Mouse (Mus musculus) hindbrain, embryonic 14.5 days (tissue): Measurements from ENCODE around the gene Ndc1. TPM values are rescaled to one million over a fixed set of nuclear protein-coding genes. Genes with fewer than 3 reads are reported as not detected.

Source experiments
- ATAC-seq: fragments of 200-750 bp; cut with Nextera tagmentation; 2 replicates; pipeline ENCODE4 v1.8.0; 2017; ENCODE audit warnings: moderate number of reproducible peaks, mild to moderate bottlenecking, moderate TSS enrichment, moderate library complexity; ENCODE audit not compliant: low FRiP score
- DNase-seq: peaks from one replicate; pipeline ENCODE4 v3.0.0-alpha.2; 2015; ENCODE audit warnings: low spot score
- H3K27ac ChIP-seq: fragments of 300-500 bp; sonication (generic); 2 replicates; pipeline ENCODE4 v1.5.1; 2014; ENCODE audit warnings: mild to moderate bottlenecking, moderate library complexity
- H3K27me3 ChIP-seq: fragments of 300-500 bp; sonication (generic); 2 replicates; pipeline ENCODE4 v1.6.1; 2014; ENCODE audit warnings: mild to moderate bottlenecking, low read length, mixed read lengths; ENCODE audit not compliant: control insufficient read depth, insufficient read depth
- H3K36me3 ChIP-seq: fragments of 300-500 bp; sonication (generic); replicated peaks from 2 replicates; pipeline ENCODE4 v1.6.1; 2014; ENCODE audit not compliant: control insufficient read depth, insufficient read depth
- H3K4me1 ChIP-seq: fragments of 300-500 bp; sonication (generic); replicated peaks from 2 replicates; pipeline ENCODE4 v1.6.1; 2014; ENCODE audit warnings: antibody characterized with exemption, low read length, mixed read lengths; ENCODE audit not compliant: control insufficient read depth, insufficient read depth
- H3K4me2 ChIP-seq: fragments of 300-500 bp; sonication (generic); replicated peaks from 2 replicates; pipeline ENCODE4 v1.6.1; 2014; ENCODE audit warnings: mild to moderate bottlenecking, moderate library complexity
- H3K4me3 ChIP-seq: fragments of 300-500 bp; sonication (generic); replicated peaks from 2 replicates; pipeline ENCODE4 v1.5.1; 2014; ENCODE audit warnings: mild to moderate bottlenecking, low read length
- H3K9ac ChIP-seq: fragments of 300-500 bp; sonication (generic); 2 replicates; pipeline ENCODE4 v1.6.1; 2014
- H3K9me3 ChIP-seq: fragments of 300-500 bp; sonication (generic); 2 replicates; pipeline ENCODE4 v1.6.1; 2016; ENCODE audit warnings: low read length; ENCODE audit not compliant: control insufficient read depth
- WGBS: fragments of 180-500 bp; shearing (Covaris S2); extraction: QIAGEN DNeasy Blood & Tissue Kit; methylation state at CpG from one replicate; pipeline ENCODE4 v1.1.7; 2014; 5-methylcytosine and 5-hydroxymethylcytosine counted together
- polyA plus RNA-seq: library from polyadenylated mRNA; unstranded; fragments of >200 nt; fragmentation: Nextera tagmentation; extraction: Ambion mirVana; gene quantifications from 2 replicates; pipeline ENCODE4 v1.2.1, GENCODE M21; 2014

Ndc1 gene
- 22.3 and 23.6 TPM in 2 replicates for polyA plus RNA-seq

- H3K27ac ChIP-seq: peak within 1 kb of the TSS; percentile 96
- peak; percentile 98 for ATAC-seq
- WGBS: under 1% methylated on average over 51 of the region's 51 CpGs
- peaks cover 7% of the 10 kb centered on the region; the same call in 1 of the 2 replicates for H3K4me1 ChIP-seq
- peak; percentile 90 for DNase-seq
- H3K9ac ChIP-seq: peak within 1 kb of the TSS; percentile 78
- peak within 1 kb of the TSS; percentile 89 for H3K4me2 ChIP-seq
- H3K9me3 ChIP-seq: no peaks in the 10 kb centered on the region
- H3K27me3 ChIP-seq: no peaks in the 10 kb centered on the region
- H3K36me3 ChIP-seq: peaks cover 25% of the 10 kb centered on the region
- peak within 1 kb of the TSS; percentile 73 for H3K4me3 ChIP-seq
Observed at GRCm38 (mm10) chr4:107367567-107368314, at the start of gene Ndc1. Ndc1 (plus strand) TSS chr4:107367784.

DNA sequence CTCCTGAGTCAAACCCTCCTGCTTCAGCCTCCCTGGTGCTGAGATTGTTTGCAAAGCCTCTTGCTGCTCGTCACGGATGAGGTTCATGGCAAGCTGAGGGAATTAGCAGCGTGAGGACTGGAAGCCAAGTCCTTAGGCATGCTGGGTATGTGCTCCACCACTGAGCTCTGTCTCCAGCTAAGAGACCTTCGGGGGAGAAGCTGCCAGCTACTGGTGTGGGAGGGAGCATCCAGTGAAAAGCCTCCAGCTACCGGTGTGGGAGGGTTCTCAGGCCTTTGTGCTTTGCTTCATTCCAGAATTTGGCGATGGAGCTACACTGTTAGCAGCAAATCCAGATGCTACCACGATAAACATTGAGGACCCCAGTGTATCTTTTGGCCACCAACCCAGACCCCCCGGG lies 48.9 kb upstream of the Ndc1 start:
- no peak for ATAC-seq
- DNase-seq: no peak
- H3K4me2 ChIP-seq: no peak overlapping the region
- 87% methylated on average over 8 of the region's 8 CpGs for WGBS
- H3K9ac ChIP-seq: no peak overlapping the region
- no peak overlapping the region for H3K27ac ChIP-seq
- H3K4me1 ChIP-seq: peaks cover 6% of the 10 kb centered on the region
- no peaks in the 10 kb centered on the region for H3K27me3 ChIP-seq
- no peaks in the 10 kb centered on the region for H3K9me3 ChIP-seq
- peaks cover 56% of the 10 kb centered on the region for H3K36me3 ChIP-seq
- H3K4me3 ChIP-seq: no peak overlapping the region

GRCm38 (mm10) chr4:107321041-107321440 lies 46.5 kb upstream of the Ndc1 start:
- Histone ChIP-seq H3K9ac (no peak overlapping the region), H3K27me3 (no peaks in the 10 kb centered on the region), H3K36me3 (peaks cover 71% of the 10 kb centered on the region), H3K9me3 (no peaks in the 10 kb centered on the region), H3K4me1 (no peaks in the 10 kb centered on the region), H3K4me3 (no peak overlapping the region), H3K4me2 (no peak overlapping the region), H3K27ac (no peak overlapping the region)
- DNase-seq (no peak), ATAC-seq (no peak)
- 68% methylated on average over 2 of the region's 2 CpGs for WGBS

DNA sequence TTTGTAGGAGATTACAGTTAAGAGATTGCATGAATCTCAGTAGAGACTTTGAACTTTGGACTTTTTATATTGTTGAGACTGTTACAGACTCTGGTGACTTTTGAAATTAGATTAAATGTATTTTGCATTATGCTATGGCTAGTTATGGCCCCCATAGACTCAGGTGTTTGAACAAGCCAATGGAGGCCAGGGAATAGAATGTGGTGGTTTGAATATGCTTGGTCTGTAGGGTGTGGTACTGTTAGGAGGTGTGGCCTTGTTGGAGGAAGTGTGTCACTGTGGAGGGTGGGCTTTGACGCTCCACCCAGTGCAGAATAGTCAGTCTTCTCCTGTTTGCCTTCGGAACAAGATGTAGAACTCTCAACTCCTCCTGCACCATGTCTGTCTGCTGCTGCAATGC lies 44.5 kb upstream of the Ndc1 start:
- Histone ChIP-seq H3K4me1 (no peaks in the 10 kb centered on the region), H3K4me3 (no peak overlapping the region), H3K4me2 (no peak overlapping the region), H3K27me3 (no peaks in the 10 kb centered on the region), H3K9me3 (no peaks in the 10 kb centered on the region), H3K27ac (no peak overlapping the region), H3K36me3 (peaks cover 72% of the 10 kb centered on the region), H3K9ac (no peak overlapping the region)
- DNase-seq: no peak
- no peak for ATAC-seq
- WGBS: 96% methylated on average over 2 of the region's 2 CpGs

DNA sequence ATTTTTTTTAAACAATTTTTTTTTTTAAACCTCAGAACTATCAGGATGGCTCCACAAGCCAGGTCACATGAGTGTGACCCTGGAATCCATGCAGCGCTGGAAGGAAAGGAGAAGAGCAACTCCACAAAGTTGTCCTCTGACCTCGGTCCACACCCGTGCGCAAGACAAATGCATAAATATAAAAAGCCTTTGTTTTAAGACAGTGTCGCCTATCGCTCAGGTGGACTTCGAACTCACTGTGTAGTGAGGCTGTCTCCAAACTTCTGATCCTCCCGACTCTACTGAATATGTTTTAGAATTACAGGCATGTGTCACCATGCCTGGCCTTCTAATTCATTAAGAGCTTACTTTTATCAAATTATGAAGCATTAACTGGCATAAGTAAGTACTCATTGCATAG lies 39.1 kb upstream of the Ndc1 start:
- no peak overlapping the region for H3K4me2 ChIP-seq
- ATAC-seq: no peak
- no peaks in the 10 kb centered on the region for H3K9me3 ChIP-seq
- no peak overlapping the region for H3K4me3 ChIP-seq
- H3K4me1 ChIP-seq: no peaks in the 10 kb centered on the region
- no peak overlapping the region for H3K27ac ChIP-seq
- WGBS: 94% methylated on average over 8 of the region's 8 CpGs
- DNase-seq: no peak
- no peaks in the 10 kb centered on the region for H3K27me3 ChIP-seq
- H3K36me3 ChIP-seq: peaks cover 36% of the 10 kb centered on the region
- H3K9ac ChIP-seq: no peak overlapping the region

DNA sequence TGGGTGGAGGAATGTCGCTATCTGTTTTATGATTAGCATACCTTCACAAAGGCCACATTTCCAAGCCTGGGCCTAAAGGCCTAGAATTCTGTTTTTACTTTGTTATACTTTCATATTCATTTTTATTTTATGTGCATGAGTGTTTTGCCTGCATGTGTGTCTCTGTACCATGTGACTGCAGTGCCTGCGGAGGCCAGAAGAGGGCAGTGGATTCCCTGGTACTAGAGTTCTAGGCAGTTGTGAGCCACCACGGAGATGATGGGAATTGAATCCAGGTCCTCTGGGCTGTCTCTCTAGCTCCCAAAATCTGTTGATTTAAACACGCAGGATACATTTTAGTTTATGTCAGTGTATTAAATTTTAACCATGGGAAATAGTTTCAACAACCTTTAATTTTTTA lies 34.1 kb upstream of the Ndc1 start:
- ATAC-seq (no peak), DNase-seq (no peak)
- Histone ChIP-seq H3K27me3 (no peaks in the 10 kb centered on the region), H3K27ac (no peak overlapping the region), H3K4me3 (no peak overlapping the region), H3K9me3 (no peaks in the 10 kb centered on the region), H3K4me1 (no peaks in the 10 kb centered on the region), H3K36me3 (0 out of 2 replicates have a peak, but pooled peaks cover 14% of the 10 kb centered on the region), H3K4me2 (no peak overlapping the region), H3K9ac (no peak overlapping the region)
- WGBS: 92% methylated on average over 4 of the region's 4 CpGs

- DNase-seq: no peak
- Histone ChIP-seq H3K36me3 (0 out of 2 replicates have a peak, but pooled peaks cover 5% of the 10 kb centered on the region), H3K27ac (no peak overlapping the region), H3K9me3 (no peaks in the 10 kb centered on the region), H3K9ac (no peak overlapping the region), H3K4me2 (no peak overlapping the region), H3K4me1 (no peaks in the 10 kb centered on the region), H3K27me3 (no peaks in the 10 kb centered on the region), H3K4me3 (no peak overlapping the region)
- no peak for ATAC-seq
- 81% methylated on average over 8 of the region's 8 CpGs for WGBS
Observed at GRCm38 (mm10) chr4:107336356-107336755, 31.2 kb upstream of the Ndc1 start.

DNA sequence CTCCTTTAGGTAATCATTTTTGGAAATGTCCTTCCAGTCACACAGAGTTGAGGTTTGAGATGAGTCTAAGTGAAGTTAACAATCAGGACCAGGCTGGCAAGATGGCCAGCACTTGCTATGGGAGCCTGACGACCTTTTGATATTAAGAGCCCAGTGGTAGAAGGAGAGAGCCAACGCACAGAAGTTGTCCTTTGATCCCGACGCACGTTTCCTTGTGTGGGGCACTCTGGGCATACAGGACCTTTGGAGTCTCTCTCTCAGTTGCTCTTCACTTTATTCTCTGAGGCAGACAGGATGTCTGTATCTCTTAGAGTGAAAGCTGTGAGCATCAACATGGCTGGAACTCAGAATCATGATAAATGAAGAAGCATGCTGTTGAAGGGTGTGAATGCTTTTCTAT lies 30.1 kb upstream of the Ndc1 start:
- Histone ChIP-seq H3K4me2 (no peak overlapping the region), H3K27me3 (no peaks in the 10 kb centered on the region), H3K36me3 (peaks cover 11% of the 10 kb centered on the region), H3K27ac (no peak overlapping the region), H3K9ac (no peak overlapping the region), H3K4me1 (no peaks in the 10 kb centered on the region; the same call in 1 of the 2 replicates), H3K4me3 (no peak overlapping the region), H3K9me3 (no peaks in the 10 kb centered on the region)
- DNase-seq (no peak), ATAC-seq (no peak)
- whole genome bisulfite sequencing: 91% methylated on average over 5 of the region's 5 CpGs

DNA sequence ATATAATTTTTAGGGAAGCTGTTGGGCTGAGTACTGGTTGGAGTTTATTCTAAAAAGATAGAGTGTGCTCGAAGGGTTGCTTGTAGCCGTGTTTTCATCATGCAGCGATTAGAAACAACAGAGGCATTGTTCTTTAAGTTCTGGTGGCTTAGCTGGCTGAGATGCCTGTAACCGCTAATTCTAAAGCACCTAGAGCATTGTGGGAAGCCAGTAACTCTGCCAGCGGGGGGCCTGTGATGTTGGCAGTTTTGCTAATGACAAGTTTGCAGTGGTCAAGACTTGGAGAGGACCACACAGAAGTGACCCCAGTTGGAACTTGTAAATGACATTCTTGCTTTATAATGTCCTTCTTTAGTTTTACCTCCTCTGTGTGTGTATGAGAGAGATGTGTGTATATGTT lies 26.2 kb upstream of the Ndc1 start:
- H3K9ac ChIP-seq: no peak overlapping the region
- no peaks in the 10 kb centered on the region for H3K27me3 ChIP-seq
- no peak overlapping the region for H3K4me3 ChIP-seq
- H3K4me2 ChIP-seq: no peak overlapping the region
- DNase-seq (peak; percentile 30), ATAC-seq (no peak)
- 47% methylated on average over 5 of the region's 5 CpGs for WGBS
- H3K4me1 ChIP-seq: no peaks in the 10 kb centered on the region; the same call in 1 of the 2 replicates
- H3K27ac ChIP-seq: 0 out of 2 replicates have a peak overlapping the region, but pooled peaks have one; percentile 14
- H3K9me3 ChIP-seq: no peaks in the 10 kb centered on the region
- peaks cover 21% of the 10 kb centered on the region for H3K36me3 ChIP-seq
